Mouse (Mus musculus) brain, embryonic 14.5 days (tissue): Measurements from ENCODE around the gene Hnrnpf.

ENCODE experiments used
- CTCF ChIP-seq: fragments of 200-500 bp; IDR thresholded peaks from 2 replicates; pipeline ENCODE4 v1.5.1; 2012; ENCODE audit warnings: inconsistent platforms, mild to moderate bottlenecking, moderate library complexity, borderline replicate concordance; ENCODE audit not compliant: insufficient read depth, insufficient read length; ENCODE audit errors: extremely low read depth
- POLR2A ChIP-seq: fragments of 200-500 bp; IDR thresholded peaks from 2 replicates; pipeline ENCODE4 v1.6.1; 2012; ENCODE audit warnings: mild to moderate bottlenecking, inconsistent platforms, borderline replicate concordance; ENCODE audit not compliant: poor library complexity, insufficient read depth, insufficient read length, severe bottlenecking; ENCODE audit errors: extremely low read depth

- TF ChIP-seq POLR2A, result no peak
- no peak for TF ChIP-seq CTCF
Observed at GRCm38 (mm10) chr6:117874621-117875281, 25.4 kb upstream of the Hnrnpf start.
